Mouse (Mus musculus) lung, embryonic 16.5 days (tissue): ENCODE measurements at regions not wholly inside any gene's neighbourhood (a gene's known extent, or its start where the extent isn't known, plus 50 kb on each side); places are given as distances from the start of the nearest gene placed in this dataset.

Experiments used
- ATAC-seq: fragments of 200-750 bp; cut with Nextera tagmentation; 2 replicates; pipeline ENCODE4 v1.8.0; 2017; ENCODE audit warnings: low read depth, mild to moderate bottlenecking, moderate library complexity
- H3K27ac ChIP-seq: fragments of 300-500 bp; sonication (generic); 2 replicates; pipeline ENCODE4 v1.5.1; 2014; ENCODE audit warnings: mild to moderate bottlenecking, control low read depth, low read length
- H3K27me3 ChIP-seq: fragments of 300-500 bp; sonication (generic); 2 replicates; pipeline ENCODE4 v1.6.1; 2014; ENCODE audit warnings: low read depth, low read length, mixed read lengths; ENCODE audit not compliant: control insufficient read depth, insufficient read depth
- H3K36me3 ChIP-seq: fragments of 300-500 bp; sonication (generic); 2 replicates; pipeline ENCODE4 v1.6.1; 2014; ENCODE audit warnings: low read length; ENCODE audit not compliant: control insufficient read depth, insufficient read depth
- H3K4me1 ChIP-seq: fragments of 300-500 bp; sonication (generic); replicated peaks from 2 replicates; pipeline ENCODE4 v1.6.1; 2014; ENCODE audit warnings: low read length, mixed read lengths; ENCODE audit not compliant: control insufficient read depth, insufficient read depth
- H3K4me2 ChIP-seq: fragments of 300-500 bp; sonication (generic); 2 replicates; pipeline ENCODE4 v1.6.1; 2014; ENCODE audit warnings: low read depth, low read length, control low read depth
- H3K4me3 ChIP-seq: fragments of 300-500 bp; sonication (generic); 2 replicates; pipeline ENCODE4 v1.5.1; 2014; ENCODE audit warnings: mild to moderate bottlenecking, low read length, control low read depth
- H3K9ac ChIP-seq: fragments of 300-500 bp; sonication (generic); 2 replicates; pipeline ENCODE4 v1.6.1; 2014; ENCODE audit warnings: low read length, control low read depth
- H3K9me3 ChIP-seq: fragments of 300-500 bp; sonication (generic); 2 replicates; pipeline ENCODE4 v1.6.1; 2016; ENCODE audit warnings: low read length; ENCODE audit not compliant: control insufficient read depth
- WGBS: fragments of 180-500 bp; shearing (Covaris S2); extraction: QIAGEN DNeasy Blood & Tissue Kit; methylation state at CpG from one replicate; pipeline ENCODE4 v1.1.7; 2014; 5-methylcytosine and 5-hydroxymethylcytosine counted together

- no peak overlapping the region for H3K4me3 ChIP-seq
- peak overlapping the region; percentile 43 for H3K27ac ChIP-seq
- ATAC-seq, result peak; percentile 78
- no peaks in the 10 kb centered on the region for H3K9me3 ChIP-seq
- peaks cover 20% of the 10 kb centered on the region for H3K4me1 ChIP-seq
- no peak overlapping the region for H3K4me2 ChIP-seq
- 34% methylated on average over 4 of the region's 4 CpGs for WGBS
- no peaks in the 10 kb centered on the region for H3K36me3 ChIP-seq
- H3K27me3 ChIP-seq, result no peaks in the 10 kb centered on the region
- no peak overlapping the region for H3K9ac ChIP-seq
Measured at GRCm38 (mm10) chr7:70716811-70717458, 350.4 kb upstream of the Nr2f2 start.

DNA sequence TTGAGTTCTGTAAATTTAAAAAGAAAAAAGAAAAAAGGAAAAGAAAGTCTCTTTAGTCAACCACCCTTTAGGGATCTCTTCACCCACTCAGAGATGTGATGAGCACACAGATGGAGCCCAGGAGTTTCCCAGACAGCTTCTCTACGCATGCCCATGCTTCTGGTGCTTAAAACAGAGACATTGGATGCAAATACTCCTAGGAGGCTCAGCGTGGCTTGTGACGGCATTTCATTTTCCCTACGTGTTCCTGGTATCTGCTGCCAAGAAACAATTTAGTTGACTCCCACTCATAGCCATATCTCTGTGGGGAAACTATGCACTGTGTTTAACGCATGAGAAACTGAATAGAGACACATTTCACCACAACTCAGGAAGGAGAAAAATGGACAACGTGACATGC is 345.6 kb upstream of the Nr2f2 start:
- ATAC-seq, result no peak
- Histone ChIP-seq H3K4me1 (peaks cover 5% of the 10 kb centered on the region), H3K27ac (no peak overlapping the region), H3K9ac (no peak overlapping the region), H3K36me3 (no peaks in the 10 kb centered on the region), H3K27me3 (no peaks in the 10 kb centered on the region), H3K4me3 (no peak overlapping the region), H3K4me2 (no peak overlapping the region), H3K9me3 (no peaks in the 10 kb centered on the region)
- WGBS, result 61% methylated on average over 6 of the region's 6 CpGs

DNA sequence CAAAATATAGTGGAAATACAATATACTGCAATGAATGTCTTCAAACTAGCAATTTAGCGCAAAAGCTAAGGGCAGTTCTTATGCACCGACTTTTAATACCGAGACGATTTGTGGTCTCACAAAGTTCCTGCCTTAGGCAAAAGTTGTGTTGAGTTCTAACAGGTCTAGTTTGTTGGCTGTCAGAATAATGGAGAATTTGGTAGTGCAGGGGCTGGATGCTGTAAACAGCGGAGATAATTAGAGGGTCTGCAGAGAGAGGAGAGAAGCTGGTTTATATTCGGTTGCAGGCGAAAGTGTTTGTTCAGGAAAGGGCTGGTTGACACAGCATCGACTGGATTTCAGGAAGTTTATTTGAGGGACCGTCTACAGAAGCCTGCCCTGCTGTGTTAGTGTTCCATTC is 339.7 kb upstream of the Nr2f2 start:
- Histone ChIP-seq H3K36me3 (no peaks in the 10 kb centered on the region), H3K4me3 (no peak overlapping the region), H3K4me1 (no peaks in the 10 kb centered on the region), H3K27ac (no peak overlapping the region), H3K9me3 (no peaks in the 10 kb centered on the region), H3K27me3 (no peaks in the 10 kb centered on the region), H3K9ac (no peak overlapping the region), H3K4me2 (no peak overlapping the region)
- WGBS, result 69% methylated on average over 9 of the region's 9 CpGs
- ATAC-seq, result no peak

- Histone ChIP-seq H3K4me2 (no peak overlapping the region), H3K4me3 (no peak overlapping the region), H3K9me3 (no peaks in the 10 kb centered on the region), H3K36me3 (no peaks in the 10 kb centered on the region), H3K27ac (no peak overlapping the region), H3K9ac (no peak overlapping the region), H3K4me1 (no peaks in the 10 kb centered on the region), H3K27me3 (no peaks in the 10 kb centered on the region)
- ATAC-seq, result no peak
- 67% methylated on average over 1 of the region's 1 CpGs for WGBS
Measured at GRCm38 (mm10) chr7:70703784-70704183, 337.2 kb upstream of the Nr2f2 start.

DNA sequence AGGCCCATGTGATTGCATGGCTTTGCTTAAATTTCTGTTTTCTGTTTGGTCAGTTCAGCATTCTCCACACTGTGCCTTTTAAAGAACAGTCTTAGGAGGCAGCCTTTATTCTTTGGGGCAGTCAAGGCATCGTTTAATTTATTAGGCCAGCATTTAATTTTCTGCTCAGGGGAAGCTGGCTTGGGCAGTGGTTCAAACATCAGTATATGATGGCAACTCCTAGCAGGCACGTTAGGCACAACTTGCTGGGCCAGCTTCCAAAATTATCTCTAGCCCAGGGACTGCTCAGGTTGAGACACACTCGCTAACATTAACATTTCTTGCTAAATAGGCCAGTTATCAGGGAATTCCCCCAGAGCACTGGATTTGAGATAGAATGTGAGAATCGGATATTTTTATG is 333.9 kb upstream of the Nr2f2 start:
- WGBS, result 72% methylated on average over 4 of the region's 4 CpGs

DNA sequence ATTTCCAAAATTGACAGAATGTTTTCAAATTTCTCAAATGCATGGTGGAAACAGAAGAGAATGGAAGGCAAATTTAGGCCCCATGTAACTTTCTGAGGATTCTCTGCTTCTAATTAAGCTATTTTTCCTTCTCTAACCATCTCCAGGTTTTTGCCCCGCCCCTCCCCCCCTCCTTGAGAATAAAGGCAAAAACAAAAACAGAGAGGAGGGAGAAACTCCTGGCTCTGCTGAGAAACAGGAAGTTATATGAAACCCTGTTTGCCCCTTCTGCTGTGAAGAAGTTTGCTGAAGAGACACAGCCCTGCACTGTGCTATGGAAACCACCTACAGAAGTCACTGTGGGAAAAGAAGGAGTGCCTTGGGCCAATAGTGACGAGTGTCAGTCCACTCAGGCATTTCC is 332.9 kb upstream of the Nr2f2 start:
- 58% methylated on average over 2 of the region's 2 CpGs for WGBS
- H3K36me3 ChIP-seq, result no peaks in the 10 kb centered on the region
- H3K9ac ChIP-seq, result no peak overlapping the region
- H3K27ac ChIP-seq, result no peak overlapping the region
- ATAC-seq, result no peak
- H3K4me3 ChIP-seq, result no peak overlapping the region
- no peaks in the 10 kb centered on the region for H3K9me3 ChIP-seq
- no peaks in the 10 kb centered on the region for H3K27me3 ChIP-seq
- no peak overlapping the region for H3K4me2 ChIP-seq
- no peaks in the 10 kb centered on the region for H3K4me1 ChIP-seq

More for the DNA sequence above, 333.9 kb upstream of the Nr2f2 start:
- no peak overlapping the region for H3K4me3 ChIP-seq
- no peak overlapping the region for H3K9ac ChIP-seq
- no peak overlapping the region for H3K4me2 ChIP-seq
- no peaks in the 10 kb centered on the region for H3K4me1 ChIP-seq
- H3K27me3 ChIP-seq, result no peaks in the 10 kb centered on the region
- H3K27ac ChIP-seq, result no peak overlapping the region
- H3K9me3 ChIP-seq, result no peaks in the 10 kb centered on the region
- no peaks in the 10 kb centered on the region for H3K36me3 ChIP-seq
- no peak for ATAC-seq

- no peaks in the 10 kb centered on the region for H3K9me3 ChIP-seq
- no peak for ATAC-seq
- H3K9ac ChIP-seq, result no peak overlapping the region
- no peak overlapping the region for H3K4me2 ChIP-seq
- H3K36me3 ChIP-seq, result no peaks in the 10 kb centered on the region
- H3K4me3 ChIP-seq, result no peak overlapping the region
- no peaks in the 10 kb centered on the region for H3K27me3 ChIP-seq
- no peak overlapping the region for H3K27ac ChIP-seq
- H3K4me1 ChIP-seq, result no peaks in the 10 kb centered on the region
- WGBS, result 67% methylated on average over 2 of the region's 2 CpGs
Measured at GRCm38 (mm10) chr7:70698986-70699385, 332.5 kb upstream of the Nr2f2 start.

DNA sequence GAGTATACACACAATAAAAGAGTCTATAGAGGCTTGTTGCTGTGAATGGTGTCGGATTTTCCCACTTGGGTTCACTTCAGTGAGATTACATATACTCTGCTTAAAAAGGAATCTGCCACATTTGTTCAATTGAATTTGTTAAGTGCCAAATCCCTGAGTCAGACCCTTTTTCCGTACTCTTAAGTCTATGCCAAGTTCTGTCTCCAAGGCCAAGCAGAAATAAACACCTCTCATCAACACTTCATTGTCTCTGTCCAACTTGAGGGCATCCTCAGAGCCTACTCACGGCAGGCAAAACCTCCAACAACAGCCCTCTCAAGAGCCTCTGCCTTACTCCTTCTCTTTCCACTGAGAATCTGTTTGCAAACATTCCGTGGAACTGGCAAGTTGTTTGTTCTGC is 325.6 kb upstream of the Nr2f2 start:
- Histone ChIP-seq H3K9ac (no peak overlapping the region), H3K27ac (peak overlapping the region; percentile 47), H3K27me3 (no peaks in the 10 kb centered on the region), H3K36me3 (no peaks in the 10 kb centered on the region), H3K4me3 (no peak overlapping the region), H3K4me2 (no peak overlapping the region), H3K4me1 (peaks cover 2% of the 10 kb centered on the region; the same call in 1 of the 2 replicates), H3K9me3 (no peaks in the 10 kb centered on the region)
- peak; percentile 64 for ATAC-seq
- 31% methylated on average over 4 of the region's 4 CpGs for WGBS

DNA sequence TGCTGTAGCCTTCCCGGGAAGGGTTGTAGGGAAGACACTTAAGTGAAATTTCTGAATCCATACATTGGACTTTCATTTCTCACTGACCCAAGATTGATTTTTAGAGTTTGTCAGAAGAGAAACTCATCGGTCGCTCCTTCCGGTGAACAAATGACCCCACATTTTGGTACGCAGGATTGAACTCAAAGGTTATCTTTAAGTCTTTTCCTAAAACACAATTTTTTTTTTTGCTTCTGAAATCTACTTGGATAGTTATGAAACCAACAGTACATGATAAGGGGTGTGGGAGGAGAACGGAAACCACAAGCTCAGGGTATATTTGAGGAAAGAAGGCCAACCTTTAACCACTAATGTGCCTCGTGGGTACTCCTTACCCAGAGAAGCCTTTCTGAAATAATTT is 324.3 kb upstream of the Nr2f2 start:
- no peaks in the 10 kb centered on the region for H3K9me3 ChIP-seq
- H3K27me3 ChIP-seq, result no peaks in the 10 kb centered on the region
- 75% methylated on average over 7 of the region's 7 CpGs for WGBS
- no peak overlapping the region for H3K4me2 ChIP-seq
- no peaks in the 10 kb centered on the region for H3K36me3 ChIP-seq
- ATAC-seq, result no peak
- no peak overlapping the region for H3K9ac ChIP-seq
- H3K4me3 ChIP-seq, result no peak overlapping the region
- no peak overlapping the region for H3K27ac ChIP-seq
- H3K4me1 ChIP-seq, result peaks cover 2% of the 10 kb centered on the region; the same call in 1 of the 2 replicates

GRCm38 (mm10) chr7:70669065-70669464 is 302.5 kb upstream of the Nr2f2 start:
- ATAC-seq, result no peak
- Histone ChIP-seq H3K36me3 (no peaks in the 10 kb centered on the region), H3K9me3 (no peaks in the 10 kb centered on the region), H3K27ac (no peak overlapping the region), H3K4me2 (no peak overlapping the region), H3K27me3 (no peaks in the 10 kb centered on the region), H3K4me3 (no peak overlapping the region), H3K9ac (no peak overlapping the region), H3K4me1 (no peaks in the 10 kb centered on the region)
- 66% methylated on average over 2 of the region's 2 CpGs for whole genome bisulfite sequencing
